Mouse (Mus musculus) ES-Bruce4 (cell line): ENCODE measurements at regions not wholly inside any gene's neighbourhood (a gene's known extent, or its start where the extent isn't known, plus 50 kb on each side); places are given as distances from the start of the nearest gene placed in this dataset.
"Not testable (repeated sequence)": the region's sequence is repeated elsewhere in the genome, so short reads cannot be mapped to it uniquely, and the experiment has no call there.

Source experiments
- H3K27ac ChIP-seq: 2 replicates; pipeline ENCODE4 v1.5.1; 2012; ENCODE audit warnings: low read length, inconsistent platforms; ENCODE audit not compliant: insufficient read depth
- H3K27me3 ChIP-seq: 2 replicates; pipeline ENCODE4 v1.6.1; 2012; ENCODE audit warnings: mild to moderate bottlenecking, low read length, inconsistent platforms; ENCODE audit not compliant: control insufficient read depth, poor library complexity, insufficient read depth, severe bottlenecking
- H3K36me3 ChIP-seq: 2 replicates; pipeline ENCODE4 v1.6.1; 2012; ENCODE audit warnings: inconsistent platforms, mild to moderate bottlenecking, low read length, moderate library complexity; ENCODE audit not compliant: control insufficient read depth, poor library complexity, insufficient read depth, severe bottlenecking
- H3K4me1 ChIP-seq: one replicate; pipeline ENCODE4 v1.8.1; 2011; ENCODE audit warnings: low read length; ENCODE audit not compliant: control insufficient read depth, insufficient read depth
- H3K4me3 ChIP-seq: 2 replicates; pipeline ENCODE4 v1.5.1; 2011; ENCODE audit warnings: low read depth, mild to moderate bottlenecking, low read length
- H3K9ac ChIP-seq: 2 replicates; pipeline ENCODE4 v1.6.1; 2012; ENCODE audit warnings: low read depth, mild to moderate bottlenecking, inconsistent platforms; ENCODE audit not compliant: poor library complexity, severe bottlenecking
- H3K9me3 ChIP-seq: replicated peaks from 2 replicates; pipeline ENCODE4 v1.6.1; 2012; ENCODE audit warnings: mild to moderate bottlenecking, low read length, inconsistent platforms; ENCODE audit not compliant: control insufficient read depth, poor library complexity, insufficient read depth, severe bottlenecking
- CTCF ChIP-seq: IDR thresholded peaks from one replicate; pipeline ENCODE4 v1.8.1; 2011; ENCODE audit warnings: low read depth, low read length

DNA sequence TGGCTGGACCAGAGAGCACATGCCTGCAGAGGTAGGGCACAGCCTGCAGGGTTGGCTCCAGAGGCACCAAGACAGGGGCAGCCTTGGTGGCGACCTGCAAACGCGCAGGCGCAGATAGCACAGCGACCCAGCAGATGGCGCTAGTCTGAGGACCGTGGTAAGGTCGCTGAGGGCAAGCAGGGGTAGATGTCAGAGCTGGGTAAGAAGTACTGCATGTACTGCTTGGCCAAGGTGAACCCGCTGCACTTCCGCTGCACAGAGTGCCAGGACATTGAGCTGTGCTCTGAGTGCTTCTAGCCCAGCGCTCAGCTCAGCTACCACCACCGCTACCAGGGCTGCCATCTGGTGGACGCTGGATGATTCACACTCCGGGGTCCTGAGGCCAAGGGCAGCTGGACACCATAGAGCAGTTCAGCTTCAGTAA, 68.3 kb downstream of the Hsp90b1 start:
- not testable (repeated sequence) for H3K36me3 ChIP-seq, H3K27me3 ChIP-seq, H3K27ac ChIP-seq, H3K4me1 ChIP-seq, H3K9me3 ChIP-seq, H3K9ac ChIP-seq
- peak overlapping the region; percentile 36 for H3K4me3 ChIP-seq
- TF ChIP-seq CTCF = peak; percentile 74

- not testable (repeated sequence) for H3K27me3 ChIP-seq, H3K36me3 ChIP-seq, H3K4me3 ChIP-seq, H3K4me1 ChIP-seq, H3K9me3 ChIP-seq, H3K9ac ChIP-seq, H3K27ac ChIP-seq
Measured at GRCm38 (mm10) chr10:86636515-86636914, 68.8 kb downstream of the Hsp90b1 start.

GRCm38 (mm10) chr10:86626734-86627133, 78.6 kb downstream of the Hsp90b1 start:
- H3K9me3 ChIP-seq, H3K36me3 ChIP-seq, H3K4me1 ChIP-seq, H3K4me3 ChIP-seq, H3K9ac ChIP-seq, H3K27ac ChIP-seq, H3K27me3 ChIP-seq: not testable (repeated sequence)

- H3K27me3 ChIP-seq, H3K4me1 ChIP-seq, H3K9me3 ChIP-seq, H3K9ac ChIP-seq, H3K36me3 ChIP-seq, H3K27ac ChIP-seq, H3K4me3 ChIP-seq: not testable (repeated sequence)
Measured at GRCm38 (mm10) chr10:86617958-86618664, 87.2 kb downstream of the Hsp90b1 start.

DNA sequence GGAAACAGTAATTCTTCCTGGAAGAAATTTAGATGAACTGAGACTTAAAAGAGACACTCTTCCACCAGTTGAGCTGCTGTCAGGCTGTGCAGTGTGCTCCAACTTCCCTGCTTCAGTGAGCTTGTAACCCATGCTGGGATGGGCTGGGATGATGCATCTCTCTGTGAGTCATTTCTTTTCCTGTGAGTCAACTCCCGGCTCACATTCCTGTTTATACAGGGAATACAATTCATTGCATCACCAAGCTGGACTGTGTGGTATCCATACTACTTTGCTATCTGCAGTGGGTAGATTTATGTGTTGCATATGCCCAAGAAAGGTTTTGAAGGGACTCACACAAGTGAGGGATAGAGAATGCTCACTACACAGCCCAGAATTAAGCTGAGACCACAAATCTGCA, 93.0 kb downstream of the Hsp90b1 start:
- H3K4me1 ChIP-seq, H3K27me3 ChIP-seq, H3K9me3 ChIP-seq, H3K4me3 ChIP-seq, H3K27ac ChIP-seq, H3K36me3 ChIP-seq, H3K9ac ChIP-seq: not testable (repeated sequence)

- not testable (repeated sequence) for H3K4me3 ChIP-seq, H3K9ac ChIP-seq, H3K27me3 ChIP-seq, H3K4me1 ChIP-seq, H3K9me3 ChIP-seq, H3K27ac ChIP-seq, H3K36me3 ChIP-seq
Measured at GRCm38 (mm10) chr10:86610027-86610426, 95.3 kb downstream of the Hsp90b1 start.

DNA sequence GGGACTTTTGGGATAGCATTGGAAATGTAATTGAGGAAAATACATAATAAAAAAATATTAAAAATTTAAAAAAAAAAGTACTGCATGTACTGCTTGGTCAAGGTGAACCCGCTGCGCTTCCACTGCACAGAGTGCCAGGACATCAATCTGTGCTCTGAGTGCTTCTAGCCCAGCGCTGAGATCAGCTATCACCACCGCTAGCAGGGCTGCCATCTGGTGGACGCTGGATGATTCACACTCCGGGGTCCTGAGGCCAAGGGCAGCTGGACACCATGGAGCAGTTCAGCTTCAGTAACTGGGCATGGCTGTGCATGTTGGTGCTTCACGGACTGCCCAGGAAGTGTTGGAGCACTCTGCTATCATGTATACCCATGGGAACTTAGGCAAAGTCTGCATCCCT, 102.1 kb upstream of the Syn3 start:
- H3K27me3 ChIP-seq, H3K4me1 ChIP-seq, H3K9ac ChIP-seq, H3K36me3 ChIP-seq, H3K4me3 ChIP-seq, H3K9me3 ChIP-seq, H3K27ac ChIP-seq: not testable (repeated sequence)
- TF ChIP-seq CTCF = peak; percentile 13

DNA sequence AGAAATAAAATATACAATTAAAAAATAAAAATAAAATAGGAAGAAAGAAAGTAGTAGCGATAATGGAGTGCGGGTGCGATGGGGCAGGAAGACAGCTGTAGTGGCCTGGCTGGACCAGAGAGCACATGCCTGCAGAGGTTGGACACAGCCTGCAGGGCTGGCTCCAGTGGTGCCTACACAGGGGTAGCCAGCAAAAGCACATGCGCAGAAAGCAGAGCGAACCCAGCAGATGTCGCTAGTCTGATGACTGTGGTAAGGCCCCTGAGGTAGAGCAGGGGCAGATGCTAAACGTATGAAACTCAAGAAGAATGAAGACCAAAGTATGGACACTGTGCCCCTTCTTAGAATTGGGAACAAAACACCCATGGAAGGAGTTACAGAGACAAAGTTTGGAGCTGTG, 101.3 kb upstream of the Syn3 start:
- H3K9ac ChIP-seq, H3K4me1 ChIP-seq, H3K27me3 ChIP-seq, H3K9me3 ChIP-seq, H3K36me3 ChIP-seq, H3K4me3 ChIP-seq, H3K27ac ChIP-seq: not testable (repeated sequence)

DNA sequence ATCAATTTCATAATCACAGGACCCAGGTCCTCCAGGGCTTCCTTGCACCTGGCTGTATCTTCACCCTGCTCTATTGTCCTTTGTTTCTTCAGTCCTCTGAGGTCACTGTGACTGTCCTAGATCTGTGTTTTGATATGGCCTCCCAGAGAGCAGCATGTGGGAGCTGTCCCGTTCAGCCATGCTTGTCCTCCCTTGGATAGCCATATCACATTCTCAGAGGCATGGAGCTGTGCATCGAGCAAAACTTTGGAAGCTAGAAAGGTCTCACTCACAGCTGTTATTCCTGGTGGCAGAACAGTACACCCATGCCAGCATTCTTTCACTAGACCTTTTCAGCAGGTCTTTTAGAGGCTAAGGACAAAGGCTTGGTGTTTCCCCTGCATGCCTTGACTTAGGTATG, 91.5 kb upstream of the Syn3 start:
- not testable (repeated sequence) for H3K27me3 ChIP-seq, H3K36me3 ChIP-seq, H3K4me1 ChIP-seq, H3K27ac ChIP-seq, H3K4me3 ChIP-seq, H3K9me3 ChIP-seq, H3K9ac ChIP-seq

GRCm38 (mm10) chr10:86566875-86567274, 68.2 kb upstream of the Syn3 start:
- H3K27me3 ChIP-seq, H3K36me3 ChIP-seq, H3K4me1 ChIP-seq, H3K9ac ChIP-seq, H3K27ac ChIP-seq, H3K9me3 ChIP-seq, H3K4me3 ChIP-seq: not testable (repeated sequence)
